Mouse (Mus musculus) hindbrain, postnatal 0 days (tissue): ENCODE data around the gene Cox6a1. TPM values are rescaled to one million over a fixed set of nuclear protein-coding genes. Genes with fewer than 3 reads are reported as not detected.
A peak's percentile ranks its signal among the peaks of the same experiment; 100 is the strongest.
"Not testable (repeated sequence)": the region's sequence is repeated elsewhere in the genome, so short reads cannot be mapped to it uniquely, and the experiment has no call there.

Experiments used
- ATAC-seq: fragments of 200-750 bp; cut with Nextera tagmentation; 2 replicates; pipeline ENCODE4 v1.8.0; 2017; ENCODE audit warnings: mild to moderate bottlenecking, moderate TSS enrichment, moderate library complexity
- DNase-seq: peaks from one replicate; pipeline ENCODE4 v3.0.0-alpha.2; 2015; ENCODE audit warnings: low spot score
- H3K27ac ChIP-seq: fragments of 300-500 bp; sonication (generic); 2 replicates; pipeline ENCODE4 v1.5.1; 2014; ENCODE audit warnings: mild to moderate bottlenecking
- H3K27me3 ChIP-seq: fragments of 300-500 bp; sonication (generic); 2 replicates; pipeline ENCODE4 v1.6.1; 2014; ENCODE audit warnings: low read length, mixed read lengths; ENCODE audit not compliant: insufficient read depth
- H3K36me3 ChIP-seq: fragments of 300-500 bp; sonication (generic); 2 replicates; pipeline ENCODE4 v1.6.1; 2014; ENCODE audit warnings: low read length, mixed read lengths; ENCODE audit not compliant: insufficient read depth
- H3K4me1 ChIP-seq: fragments of 300-500 bp; sonication (generic); 2 replicates; pipeline ENCODE4 v1.6.1; 2014; ENCODE audit warnings: antibody characterized with exemption, low read length, mixed read lengths; ENCODE audit not compliant: insufficient read depth
- H3K4me2 ChIP-seq: fragments of 300-500 bp; sonication (generic); 2 replicates; pipeline ENCODE4 v1.6.1; 2014; ENCODE audit warnings: low read depth, mild to moderate bottlenecking, low read length, moderate library complexity, mixed read lengths
- H3K4me3 ChIP-seq: fragments of 300-500 bp; sonication (generic); 2 replicates; pipeline ENCODE4 v1.5.1; 2014; ENCODE audit warnings: low read length
- H3K9ac ChIP-seq: fragments of 300-500 bp; sonication (generic); replicated peaks from 2 replicates; pipeline ENCODE4 v1.6.1; 2014; ENCODE audit warnings: mild to moderate bottlenecking, low read length, moderate library complexity, mixed read lengths
- H3K9me3 ChIP-seq: fragments of 300-500 bp; sonication (generic); 2 replicates; pipeline ENCODE4 v1.6.1; 2016; ENCODE audit warnings: low read length, mixed read lengths
- CTCF ChIP-seq: IDR thresholded peaks from 2 replicates; pipeline ENCODE4 v1.5.1; 2016; ENCODE audit warnings: antibody characterized with exemption, control low read depth, low read depth
- WGBS: fragments of 180-500 bp; shearing (Covaris S2); extraction: QIAGEN DNeasy Blood & Tissue Kit; methylation state at CpG from one replicate; pipeline ENCODE4 v1.1.7; 2014; 5-methylcytosine and 5-hydroxymethylcytosine counted together
- polyA plus RNA-seq: library from polyadenylated mRNA; unstranded; fragments of >200 nt; fragmentation: Nextera tagmentation; extraction: Ambion mirVana; gene quantifications from 2 replicates; pipeline ENCODE4 v1.2.1, GENCODE M21; 2015
- total RNA-seq: library from RNA; depleted of rRNA; stranded (reverse); fragments of >200 nt; gene quantifications from 2 replicates; pipeline ENCODE4 v1.2.3, GENCODE M21; 2014

Gene Cox6a1
- total and polyA plus RNA-seq, 2 experiments from 2014 or later: 1,391 to 1,694 TPM

GRCm38 (mm10) chr5:115317645-115318328 is 31.0 kb downstream of the Cox6a1 start:
- peak; percentile 18; the same call in 1 of the 2 replicates for TF ChIP-seq CTCF
- 0 out of 2 replicates have a peak, but pooled peaks have one; percentile 27 for ATAC-seq

GRCm38 (mm10) chr5:115316968-115317644 is 31.7 kb downstream of the Cox6a1 start:
- Histone ChIP-seq H3K9ac (no peak overlapping the region; the same call in 1 of the 2 replicates), H3K4me3 (no peak overlapping the region), H3K4me2 (no peak overlapping the region), H3K27ac (peak overlapping the region; percentile 57), H3K27me3 (no peaks in the 10 kb centered on the region), H3K36me3 (no peaks in the 10 kb centered on the region), H3K4me1 (peaks cover 18% of the 10 kb centered on the region), H3K9me3 (no peaks in the 10 kb centered on the region)
- DNase-seq (no peak), ATAC-seq (0 out of 2 replicates have a peak, but pooled peaks have one; percentile 5)
- TF ChIP-seq CTCF: no peak
- WGBS: 7% methylated on average over 14 of the region's 14 CpGs

More at GRCm38 (mm10) chr5:115317645-115318328, 31.0 kb downstream of the Cox6a1 start:
- Histone ChIP-seq H3K27me3 (no peaks in the 10 kb centered on the region), H3K4me3 (no peak overlapping the region), H3K9me3 (no peaks in the 10 kb centered on the region), H3K4me1 (peaks cover 18% of the 10 kb centered on the region), H3K27ac (peak overlapping the region; percentile 57), H3K9ac (no peak overlapping the region; the same call in 1 of the 2 replicates), H3K4me2 (peak overlapping the region; percentile 16; the same call in 1 of the 2 replicates), H3K36me3 (no peaks in the 10 kb centered on the region)
- WGBS: 12% methylated on average over 10 of the region's 10 CpGs
- peak; percentile 61 for DNase-seq

GRCm38 (mm10) chr5:115313668-115313943 is 35.2 kb downstream of the Cox6a1 start:
- H3K4me2 ChIP-seq: no peak overlapping the region
- H3K27ac ChIP-seq: no peak overlapping the region
- no peaks in the 10 kb centered on the region for H3K36me3 ChIP-seq
- no peak for TF ChIP-seq CTCF
- H3K4me1 ChIP-seq: peaks cover 14% of the 10 kb centered on the region
- no peak for ATAC-seq
- no peak overlapping the region for H3K4me3 ChIP-seq
- no peak overlapping the region for H3K9ac ChIP-seq
- DNase-seq: no peak
- no peaks in the 10 kb centered on the region for H3K27me3 ChIP-seq
- WGBS: 61% methylated on average over 5 of the region's 5 CpGs
- no peaks in the 10 kb centered on the region for H3K9me3 ChIP-seq

GRCm38 (mm10) chr5:115312816-115313667 is 35.7 kb downstream of the Cox6a1 start:
- H3K36me3 ChIP-seq: no peaks in the 10 kb centered on the region
- 72% methylated on average over 10 of the region's 10 CpGs for WGBS
- no peaks in the 10 kb centered on the region for H3K27me3 ChIP-seq
- no peak overlapping the region for H3K4me3 ChIP-seq
- no peaks in the 10 kb centered on the region for H3K9me3 ChIP-seq
- H3K4me2 ChIP-seq: no peak overlapping the region
- peaks cover 9% of the 10 kb centered on the region; the same call in 1 of the 2 replicates for H3K4me1 ChIP-seq
- H3K27ac ChIP-seq: no peak overlapping the region
- DNase-seq (no peak), ATAC-seq (no peak)
- TF ChIP-seq CTCF: no peak
- no peak overlapping the region for H3K9ac ChIP-seq

- no peak overlapping the region for H3K4me3 ChIP-seq
- no peak overlapping the region for H3K9ac ChIP-seq
- WGBS: 88% methylated on average over 4 of the region's 4 CpGs
- H3K27ac ChIP-seq: no peak overlapping the region
- H3K27me3 ChIP-seq: no peaks in the 10 kb centered on the region
- no peak for TF ChIP-seq CTCF
- DNase-seq (no peak), ATAC-seq (no peak)
- H3K4me1 ChIP-seq: peaks cover 4% of the 10 kb centered on the region; the same call in 1 of the 2 replicates
- H3K4me2 ChIP-seq: no peak overlapping the region
- H3K9me3 ChIP-seq: no peaks in the 10 kb centered on the region
- no peaks in the 10 kb centered on the region for H3K36me3 ChIP-seq
Observed at GRCm38 (mm10) chr5:115312354-115312753, 36.4 kb downstream of the Cox6a1 start.

- H3K36me3 ChIP-seq: peaks cover 11% of the 10 kb centered on the region; the same call in 1 of the 2 replicates
- not testable (repeated sequence) for H3K9me3 ChIP-seq, H3K4me3 ChIP-seq, H3K27me3 ChIP-seq, H3K4me1 ChIP-seq, H3K4me2 ChIP-seq, H3K9ac ChIP-seq, DNase-seq, H3K27ac ChIP-seq, ATAC-seq
- 69% methylated on average over 3 of the region's 7 CpGs for WGBS
Observed at GRCm38 (mm10) chr5:115302190-115302589, 46.6 kb downstream of the Cox6a1 start.
